Mouse (Mus musculus): ENCODE data around the gene A830018L16Rik. TPM values are rescaled to one million over a fixed set of nuclear protein-coding genes. Genes with fewer than 3 reads are reported as not detected.
A peak's percentile ranks its signal among the peaks of the same experiment; 100 is the strongest.

Gene A830018L16Rik
- polyA plus RNA-seq, 1 experiment from 2014 or later, result 0.73 TPM

GRCm38 (mm10) chr1:11750065-11750464 is 336.2 kb downstream of the A830018L16Rik start:
- Histone ChIP-seq H3K36me3 (ENCODE audit: control insufficient read depth, insufficient read depth, low read length) (no peaks in the 10 kb centered on the region), H3K4me2 (ENCODE audit: low read depth, low read length) (no peak overlapping the region), H3K9ac (ENCODE audit: low read length) (no peak overlapping the region), H3K27ac (ENCODE audit: low read length) (no peak overlapping the region), H3K4me1 (replicated peaks; ENCODE audit: control insufficient read depth, insufficient read depth, low read length) (no peaks in the 10 kb centered on the region), H3K27me3 (ENCODE audit: control insufficient read depth, insufficient read depth, low read depth, low read length) (no peaks in the 10 kb centered on the region), H3K4me3 (ENCODE audit: low read length) (no peak overlapping the region), H3K9me3 (ENCODE audit: control insufficient read depth, low read length) (no peaks in the 10 kb centered on the region; the same call in 1 of the 2 replicates)
- no peak for ATAC-seq (ENCODE audit: low read depth)

- H3K36me3 ChIP-seq (ENCODE audit: control insufficient read depth, insufficient read depth, low read length), result no peaks in the 10 kb centered on the region
- H3K4me3 ChIP-seq (ENCODE audit: low read length), result no peak overlapping the region
- H3K4me1 ChIP-seq (replicated peaks; ENCODE audit: control insufficient read depth, insufficient read depth, low read length), result no peaks in the 10 kb centered on the region
- no peak overlapping the region for H3K27ac ChIP-seq (ENCODE audit: low read length)
- WGBS, result 35% methylated on average over 2 of the region's 2 CpGs
- H3K9me3 ChIP-seq (ENCODE audit: control insufficient read depth, low read length), result no peaks in the 10 kb centered on the region; the same call in 1 of the 2 replicates
- peak; percentile 81 for ATAC-seq (ENCODE audit: low read depth)
- H3K27me3 ChIP-seq (ENCODE audit: control insufficient read depth, insufficient read depth, low read depth, low read length), result no peaks in the 10 kb centered on the region
- no peak overlapping the region for H3K9ac ChIP-seq (ENCODE audit: low read length)
- H3K4me2 ChIP-seq (ENCODE audit: low read depth, low read length), result no peak overlapping the region
These were observed 336.7 kb downstream of the A830018L16Rik start for GRCm38 (mm10) chr1:11750607-11751006.

GRCm38 (mm10) chr1:11751996-11752395 is 338.1 kb downstream of the A830018L16Rik start:
- Histone ChIP-seq H3K27me3 (ENCODE audit: control insufficient read depth, insufficient read depth, low read depth, low read length) (no peaks in the 10 kb centered on the region), H3K4me3 (ENCODE audit: low read length) (no peak overlapping the region), H3K9me3 (ENCODE audit: control insufficient read depth, low read length) (no peaks in the 10 kb centered on the region; the same call in 1 of the 2 replicates), H3K4me1 (replicated peaks; ENCODE audit: control insufficient read depth, insufficient read depth, low read length) (no peaks in the 10 kb centered on the region), H3K9ac (ENCODE audit: low read length) (no peak overlapping the region), H3K36me3 (ENCODE audit: control insufficient read depth, insufficient read depth, low read length) (no peaks in the 10 kb centered on the region), H3K4me2 (ENCODE audit: low read depth, low read length) (no peak overlapping the region), H3K27ac (ENCODE audit: low read length) (no peak overlapping the region)
- no peak for ATAC-seq (ENCODE audit: low read depth)

GRCm38 (mm10) chr1:11788264-11788663 is 374.4 kb downstream of the A830018L16Rik start:
- Histone ChIP-seq H3K36me3 (ENCODE audit: control insufficient read depth, insufficient read depth, low read length) (no peaks in the 10 kb centered on the region), H3K27me3 (ENCODE audit: control insufficient read depth, insufficient read depth, low read depth, low read length) (no peaks in the 10 kb centered on the region), H3K9ac (ENCODE audit: low read length) (no peak overlapping the region), H3K9me3 (ENCODE audit: control insufficient read depth, low read length) (no peaks in the 10 kb centered on the region), H3K4me3 (ENCODE audit: low read length) (no peak overlapping the region), H3K4me1 (replicated peaks; ENCODE audit: control insufficient read depth, insufficient read depth, low read length) (no peaks in the 10 kb centered on the region), H3K27ac (ENCODE audit: low read length) (no peak overlapping the region), H3K4me2 (ENCODE audit: low read depth, low read length) (no peak overlapping the region)
- peak; percentile 80 for ATAC-seq (ENCODE audit: low read depth)
- 12% methylated on average over 1 of the region's 1 CpGs for WGBS

- Histone ChIP-seq H3K9me3 (ENCODE audit: control insufficient read depth, low read length) (no peaks in the 10 kb centered on the region), H3K4me3 (ENCODE audit: low read length) (no peak overlapping the region)
- 61% methylated on average over 2 of the region's 2 CpGs for WGBS
These were observed 378.9 kb downstream of the A830018L16Rik start for GRCm38 (mm10) chr1:11792820-11793219.

GRCm38 (mm10) chr1:11795666-11796065 is 381.8 kb downstream of the A830018L16Rik start:
- Histone ChIP-seq H3K4me1 (replicated peaks; ENCODE audit: control insufficient read depth, insufficient read depth, low read length) (no peaks in the 10 kb centered on the region), H3K9me3 (ENCODE audit: control insufficient read depth, low read length) (no peaks in the 10 kb centered on the region), H3K36me3 (ENCODE audit: control insufficient read depth, insufficient read depth, low read length) (no peaks in the 10 kb centered on the region), H3K9ac (ENCODE audit: low read length) (no peak overlapping the region), H3K27me3 (ENCODE audit: control insufficient read depth, insufficient read depth, low read depth, low read length) (no peaks in the 10 kb centered on the region), H3K27ac (ENCODE audit: low read length) (no peak overlapping the region), H3K4me2 (ENCODE audit: low read depth, low read length) (no peak overlapping the region), H3K4me3 (ENCODE audit: low read length) (no peak overlapping the region)
- no peak for ATAC-seq (ENCODE audit: low read depth)
- WGBS, result 32% methylated on average over 2 of the region's 2 CpGs

More at GRCm38 (mm10) chr1:11792820-11793219, 378.9 kb downstream of the A830018L16Rik start:
- no peak overlapping the region for H3K27ac ChIP-seq (ENCODE audit: low read length)
- H3K27me3 ChIP-seq (ENCODE audit: control insufficient read depth, insufficient read depth, low read depth, low read length), result no peaks in the 10 kb centered on the region
- no peaks in the 10 kb centered on the region for H3K36me3 ChIP-seq (ENCODE audit: control insufficient read depth, insufficient read depth, low read length)
- no peak overlapping the region for H3K4me2 ChIP-seq (ENCODE audit: low read depth, low read length)
- H3K4me1 ChIP-seq (replicated peaks; ENCODE audit: control insufficient read depth, insufficient read depth, low read length), result no peaks in the 10 kb centered on the region
- ATAC-seq (ENCODE audit: low read depth), result no peak
- no peak overlapping the region for H3K9ac ChIP-seq (ENCODE audit: low read length)

- H3K27me3 ChIP-seq (ENCODE audit: control insufficient read depth, insufficient read depth, low read depth, low read length), result no peaks in the 10 kb centered on the region
- H3K36me3 ChIP-seq (ENCODE audit: control insufficient read depth, insufficient read depth, low read length), result no peaks in the 10 kb centered on the region
- H3K4me1 ChIP-seq (replicated peaks; ENCODE audit: control insufficient read depth, insufficient read depth, low read length), result no peaks in the 10 kb centered on the region
- no peak overlapping the region for H3K9ac ChIP-seq (ENCODE audit: low read length)
- WGBS, result 75% methylated on average over 4 of the region's 4 CpGs
- no peaks in the 10 kb centered on the region for H3K9me3 ChIP-seq (ENCODE audit: control insufficient read depth, low read length)
- H3K4me2 ChIP-seq (ENCODE audit: low read depth, low read length), result no peak overlapping the region
- ATAC-seq (ENCODE audit: low read depth), result no peak
- no peak overlapping the region for H3K27ac ChIP-seq (ENCODE audit: low read length)
- no peak overlapping the region for H3K4me3 ChIP-seq (ENCODE audit: low read length)
These were observed 458.9 kb downstream of the A830018L16Rik start for GRCm38 (mm10) chr1:11872847-11873246.

- 63% methylated on average over 1 of the region's 1 CpGs for WGBS
- Histone ChIP-seq H3K4me1 (replicated peaks; ENCODE audit: control insufficient read depth, insufficient read depth, low read length) (no peaks in the 10 kb centered on the region), H3K4me3 (ENCODE audit: low read length) (no peak overlapping the region), H3K9me3 (ENCODE audit: control insufficient read depth, low read length) (no peaks in the 10 kb centered on the region), H3K9ac (ENCODE audit: low read length) (no peak overlapping the region), H3K4me2 (ENCODE audit: low read depth, low read length) (no peak overlapping the region), H3K27me3 (ENCODE audit: control insufficient read depth, insufficient read depth, low read depth, low read length) (no peaks in the 10 kb centered on the region), H3K27ac (ENCODE audit: low read length) (no peak overlapping the region), H3K36me3 (ENCODE audit: control insufficient read depth, insufficient read depth, low read length) (no peaks in the 10 kb centered on the region)
- no peak for ATAC-seq (ENCODE audit: low read depth)
These were observed 459.7 kb downstream of the A830018L16Rik start for GRCm38 (mm10) chr1:11873573-11873972.

- Histone ChIP-seq H3K4me3 (ENCODE audit: low read length) (no peak overlapping the region), H3K36me3 (ENCODE audit: control insufficient read depth, insufficient read depth, low read length) (no peaks in the 10 kb centered on the region), H3K9me3 (ENCODE audit: control insufficient read depth, low read length) (no peaks in the 10 kb centered on the region), H3K4me1 (replicated peaks; ENCODE audit: control insufficient read depth, insufficient read depth, low read length) (no peaks in the 10 kb centered on the region), H3K27me3 (ENCODE audit: control insufficient read depth, insufficient read depth, low read depth, low read length) (no peaks in the 10 kb centered on the region), H3K27ac (ENCODE audit: low read length) (no peak overlapping the region), H3K9ac (ENCODE audit: low read length) (no peak overlapping the region), H3K4me2 (ENCODE audit: low read depth, low read length) (no peak overlapping the region)
- ATAC-seq (ENCODE audit: low read depth), result peak; percentile 82
- WGBS, result 9% methylated on average over 2 of the region's 2 CpGs
These were observed 467.8 kb downstream of the A830018L16Rik start for GRCm38 (mm10) chr1:11881706-11882105.

- no peak overlapping the region for H3K27ac ChIP-seq (ENCODE audit: low read length)
- ATAC-seq (ENCODE audit: low read depth), result peak; percentile 77
- no peaks in the 10 kb centered on the region for H3K36me3 ChIP-seq (ENCODE audit: control insufficient read depth, insufficient read depth, low read length)
- no peak overlapping the region for H3K4me3 ChIP-seq (ENCODE audit: low read length)
- H3K27me3 ChIP-seq (ENCODE audit: control insufficient read depth, insufficient read depth, low read depth, low read length), result no peaks in the 10 kb centered on the region
- H3K4me2 ChIP-seq (ENCODE audit: low read depth, low read length), result no peak overlapping the region
- 37% methylated on average over 3 of the region's 3 CpGs for WGBS
- H3K4me1 ChIP-seq (replicated peaks; ENCODE audit: control insufficient read depth, insufficient read depth, low read length), result 0 out of 2 replicates have a peak, but pooled peaks cover 2% of the 10 kb centered on the region
- H3K9me3 ChIP-seq (ENCODE audit: control insufficient read depth, low read length), result no peaks in the 10 kb centered on the region
- no peak overlapping the region for H3K9ac ChIP-seq (ENCODE audit: low read length)
These were observed 481.8 kb downstream of the A830018L16Rik start for GRCm38 (mm10) chr1:11895715-11896114.
